Mouse (Mus musculus) right cerebral cortex, adult 18-20 months (tissue): ENCODE measurements around the gene Gtf3c1.

Source experiments
- DNase-seq: peaks from one replicate; pipeline ENCODE4 v3.0.0; 2022; ENCODE audit warnings: mixed read lengths

Gtf3c1 gene

GRCm38 (mm10) chr7:125613579-125613978 is 94.0 kb downstream of the Gtf3c1 start:
- no peak for DNase-seq

- DNase-seq, result no peak
These were observed 99.3 kb downstream of the Gtf3c1 start for GRCm38 (mm10) chr7:125608183-125608688.

GRCm38 (mm10) chr7:125607384-125608182 is 100.0 kb downstream of the Gtf3c1 start:
- DNase-seq, result no peak

GRCm38 (mm10) chr7:125606265-125607164 is 101.1 kb downstream of the Gtf3c1 start:
- no peak for DNase-seq

- no peak for DNase-seq
These were observed 101.8 kb downstream of the Gtf3c1 start for GRCm38 (mm10) chr7:125605725-125606139.

GRCm38 (mm10) chr7:125604362-125605319 is 102.9 kb downstream of the Gtf3c1 start:
- DNase-seq, result no peak

GRCm38 (mm10) chr7:125603185-125603631 is 104.4 kb downstream of the Gtf3c1 start, which contains the start of gene Il21r:
Gene Il21r, plus strand, starts transcription at chr7:125603429.
- DNase-seq, result peak; percentile 17

- DNase-seq, result no peak
These were observed 105.6 kb downstream of the Gtf3c1 start for GRCm38 (mm10) chr7:125601821-125602448.

GRCm38 (mm10) chr7:125601280-125601670 is 106.3 kb downstream of the Gtf3c1 start:
- DNase-seq, result no peak

GRCm38 (mm10) chr7:125600612-125601279 is 106.8 kb downstream of the Gtf3c1 start:
- no peak for DNase-seq

- DNase-seq, result no peak
These were observed 107.4 kb downstream of the Gtf3c1 start for GRCm38 (mm10) chr7:125600136-125600535.

GRCm38 (mm10) chr7:125599373-125599973 is 108.1 kb downstream of the Gtf3c1 start:
- DNase-seq, result no peak

- DNase-seq, result no peak
These were observed 109.8 kb downstream of the Gtf3c1 start for GRCm38 (mm10) chr7:125597516-125598347.

GRCm38 (mm10) chr7:125597083-125597482 is 110.5 kb downstream of the Gtf3c1 start:
- no peak for DNase-seq

- no peak for DNase-seq
These were observed 111.2 kb downstream of the Gtf3c1 start for GRCm38 (mm10) chr7:125596406-125596805.

GRCm38 (mm10) chr7:125593831-125594230 is 113.7 kb downstream of the Gtf3c1 start:
- no peak for DNase-seq
